Mouse (Mus musculus): ENCODE results near the gene Defb19.

The Defb19 gene

DNA sequence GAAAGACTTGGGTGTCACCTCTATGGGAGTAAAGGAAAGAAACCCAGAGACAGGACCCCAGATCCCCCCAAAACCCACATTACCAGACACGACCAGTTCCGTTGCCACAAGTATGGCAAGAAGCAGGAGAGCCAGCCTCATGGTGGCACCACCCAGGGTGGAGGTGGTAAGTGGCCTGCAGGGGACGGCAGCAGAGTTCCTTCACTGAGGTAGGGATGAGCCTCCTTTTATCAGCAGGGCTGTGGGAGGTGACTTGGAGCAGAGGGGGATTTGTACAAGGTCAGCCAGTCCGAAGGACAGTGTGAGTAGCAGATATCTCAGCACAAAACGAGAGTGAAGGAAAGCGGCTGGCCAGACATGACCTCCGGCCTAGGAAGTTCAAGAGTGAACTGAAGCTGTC, at the start of gene Defb19:
TSS of gene Defb19 (minus strand) at position 206 of the 400 bp plus-strand sequence.
- no peak for DNase-seq (ENCODE audit: low read depth)

DNA sequence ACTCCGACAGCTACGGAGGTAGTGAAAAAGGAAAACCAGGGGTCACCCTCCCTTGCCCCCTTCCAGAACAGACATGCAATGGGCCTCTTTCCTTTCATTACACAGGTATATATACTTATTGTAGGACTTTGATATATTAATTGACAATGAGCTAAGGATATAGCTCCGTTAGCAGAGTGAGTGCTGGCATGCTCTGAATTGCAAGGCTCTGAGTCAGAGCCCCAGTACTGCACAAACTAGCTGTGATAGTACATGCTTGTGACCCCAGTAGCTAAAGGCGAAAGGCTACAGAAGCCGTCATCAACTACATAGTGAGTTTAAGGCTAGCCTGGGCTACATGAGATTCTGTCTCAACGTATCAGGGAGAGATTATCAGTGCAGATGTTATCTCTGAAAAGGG, 49.8 kb upstream of the Defb19 start:
- no peak for DNase-seq (ENCODE audit: low read depth)

DNA sequence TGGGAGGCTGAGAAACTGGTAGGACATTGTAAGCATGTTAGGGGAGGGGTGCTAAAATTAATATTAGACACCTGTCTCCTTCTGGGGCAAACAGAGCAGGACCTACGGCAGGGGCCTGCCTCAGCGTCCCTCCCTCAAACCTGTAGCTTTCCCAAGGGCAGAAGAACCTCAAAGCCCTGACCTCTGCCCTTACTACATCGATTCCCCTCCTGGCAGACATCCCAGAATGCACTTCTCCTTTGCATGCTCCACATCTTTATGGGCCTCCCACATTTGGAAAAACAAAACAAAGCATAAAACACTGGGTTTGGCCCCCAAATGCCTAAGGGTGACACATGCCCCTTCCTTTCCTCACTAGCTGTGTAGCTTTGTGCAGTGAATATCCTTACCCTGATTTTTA, 49.1 kb upstream of the Defb19 start:
- DNase-seq (ENCODE audit: low read depth) = no peak

DNA sequence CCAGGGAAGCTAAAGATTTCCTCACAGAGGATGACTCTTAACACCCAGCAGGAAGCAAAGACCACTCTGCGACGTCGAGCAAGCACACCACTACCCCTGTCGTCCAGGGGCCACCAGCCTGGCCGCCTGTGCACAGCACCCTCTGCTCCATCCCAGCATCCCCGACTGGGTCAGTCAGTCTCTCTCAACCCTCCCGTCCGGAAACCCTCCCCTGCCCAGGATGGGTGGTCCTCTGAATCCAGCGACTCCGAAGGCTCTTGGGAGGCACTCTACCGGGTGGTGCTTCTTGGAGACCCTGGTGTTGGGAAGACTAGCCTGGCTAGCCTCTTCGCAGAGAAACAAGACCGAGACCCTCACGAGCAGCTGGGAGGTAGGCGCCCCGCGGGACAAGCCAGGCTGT, 48.0 kb upstream of the Defb19 start:
- no peak for DNase-seq (ENCODE audit: low read depth)

DNA sequence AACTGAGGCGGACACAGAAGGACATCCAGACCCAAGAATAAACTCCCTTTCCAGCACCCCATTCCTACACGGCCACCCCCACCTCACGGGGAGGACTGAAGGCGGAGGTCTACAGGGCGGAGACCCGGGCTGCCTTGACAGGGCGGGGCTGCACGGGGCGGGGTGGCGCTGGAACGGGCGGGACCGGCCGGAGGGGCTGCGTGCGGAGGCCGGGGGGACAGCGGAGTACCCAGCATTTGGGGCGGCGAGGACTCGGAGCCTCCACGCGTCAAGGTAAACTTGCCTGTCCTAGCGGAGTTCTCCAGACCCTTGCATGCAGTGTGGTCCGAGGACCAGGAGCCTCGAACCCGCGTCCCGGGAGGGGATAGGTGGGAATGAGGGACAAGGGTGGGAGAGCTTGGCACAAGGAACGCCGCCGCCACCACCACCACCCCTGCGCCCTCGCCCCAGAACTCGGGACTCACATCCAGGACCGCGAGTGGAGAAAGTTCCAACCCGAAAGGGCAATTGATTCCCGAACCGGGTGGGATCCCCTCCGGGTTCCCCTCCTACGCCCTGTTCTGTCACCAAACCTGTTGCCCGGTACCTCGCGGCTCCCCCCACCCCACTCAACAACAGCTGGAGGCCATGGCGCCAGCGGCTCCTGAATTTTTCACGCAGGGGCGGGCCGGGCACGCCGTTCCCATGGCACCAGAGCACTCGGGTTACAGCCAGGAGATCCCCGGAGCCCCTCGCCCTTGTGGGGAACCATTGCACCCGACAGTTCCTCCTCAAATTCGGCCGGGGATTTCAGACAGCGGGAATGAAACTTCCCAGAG, 46.9 kb upstream of the Defb19 start, which contains the start of gene Rem1:
TSS of gene Rem1 (plus strand) at position 178 of the 818 bp plus-strand sequence.
- no peak for DNase-seq (ENCODE audit: low read depth)

DNA sequence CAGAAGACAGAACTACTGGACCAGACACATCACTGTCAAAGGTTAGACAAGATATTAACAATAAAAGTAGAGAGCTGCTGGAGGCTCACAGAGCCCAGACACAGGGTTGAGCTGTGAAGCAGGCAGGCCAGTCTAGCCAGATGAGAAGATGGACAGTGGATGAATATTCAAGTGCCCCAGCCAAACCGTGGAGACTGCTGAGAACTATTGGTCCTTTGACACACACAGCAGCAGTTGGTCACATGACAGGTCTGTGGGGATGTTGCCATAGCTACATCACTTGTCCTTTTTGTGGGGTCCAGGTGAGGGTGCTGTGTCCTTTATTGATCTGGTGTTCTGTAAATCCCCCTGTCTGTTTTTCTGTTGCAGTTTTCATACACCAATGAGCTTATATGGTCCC, 45.1 kb upstream of the Defb19 start:
- DNase-seq (ENCODE audit: low read depth) = no peak

DNA sequence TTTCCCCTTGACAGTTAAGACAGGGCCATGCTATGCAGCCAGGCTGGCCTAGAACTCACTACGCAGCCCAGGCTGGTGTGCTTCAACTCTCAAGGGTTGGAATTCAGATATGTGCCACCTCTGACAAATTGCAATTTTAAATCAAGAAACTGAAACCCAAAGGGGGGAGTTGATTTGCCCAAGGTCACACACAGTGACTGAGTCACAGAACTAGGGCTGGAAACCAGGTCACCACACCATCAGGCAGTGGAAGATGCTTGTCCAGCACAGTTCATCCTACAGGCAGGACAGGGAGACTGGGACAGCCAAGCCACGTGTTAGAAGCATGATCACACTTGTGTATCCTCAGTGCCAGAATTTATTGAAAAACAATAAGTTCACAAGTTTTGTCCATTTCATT, 44.5 kb upstream of the Defb19 start:
- no peak for DNase-seq (ENCODE audit: low read depth)

DNA sequence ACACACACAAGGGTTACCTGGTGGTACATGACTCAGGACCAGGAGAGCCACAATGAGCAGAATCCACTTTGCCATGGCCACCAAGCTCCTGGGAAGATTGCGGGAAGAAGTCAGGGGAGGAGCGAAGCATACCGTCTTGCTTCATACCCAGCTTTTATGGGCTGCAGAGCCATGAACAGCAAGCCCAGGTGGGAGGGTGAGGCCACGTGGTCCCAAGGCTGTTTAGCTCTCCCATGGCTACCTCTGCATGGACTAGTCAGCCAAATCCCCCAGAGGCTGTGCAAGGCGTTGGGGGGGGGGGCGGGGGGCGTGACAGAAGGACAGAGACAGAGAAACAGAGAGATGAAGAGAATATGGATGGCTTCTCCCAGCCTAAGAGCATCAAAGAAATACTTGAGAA, 42.8 kb upstream of the Defb19 start, which contains the start of gene Defb25:
TSS of gene Defb25 (minus strand) at position 101 of the 400 bp plus-strand sequence.
- DNase-seq (ENCODE audit: low read depth) = no peak

DNA sequence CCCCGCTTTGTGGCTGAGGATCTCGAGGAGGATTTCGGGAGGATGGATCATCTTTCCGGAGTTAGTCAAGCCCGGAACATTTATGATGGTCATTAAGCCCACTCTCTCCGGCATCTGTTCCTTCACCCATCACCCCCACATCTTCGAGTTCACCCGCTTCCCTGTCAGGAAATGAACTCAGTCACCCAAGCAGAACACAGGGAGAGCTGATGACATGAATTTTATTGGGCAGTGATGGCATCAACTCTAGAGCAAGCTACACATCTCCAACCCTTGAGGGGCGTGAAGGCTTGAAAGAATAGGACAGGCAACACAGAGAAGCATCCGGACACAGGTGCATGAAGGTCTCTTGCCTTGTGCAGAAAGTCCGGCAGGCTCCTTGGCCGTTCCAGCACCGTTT, 42.0 kb upstream of the Defb19 start:
- no peak for DNase-seq (ENCODE audit: low read depth)

DNA sequence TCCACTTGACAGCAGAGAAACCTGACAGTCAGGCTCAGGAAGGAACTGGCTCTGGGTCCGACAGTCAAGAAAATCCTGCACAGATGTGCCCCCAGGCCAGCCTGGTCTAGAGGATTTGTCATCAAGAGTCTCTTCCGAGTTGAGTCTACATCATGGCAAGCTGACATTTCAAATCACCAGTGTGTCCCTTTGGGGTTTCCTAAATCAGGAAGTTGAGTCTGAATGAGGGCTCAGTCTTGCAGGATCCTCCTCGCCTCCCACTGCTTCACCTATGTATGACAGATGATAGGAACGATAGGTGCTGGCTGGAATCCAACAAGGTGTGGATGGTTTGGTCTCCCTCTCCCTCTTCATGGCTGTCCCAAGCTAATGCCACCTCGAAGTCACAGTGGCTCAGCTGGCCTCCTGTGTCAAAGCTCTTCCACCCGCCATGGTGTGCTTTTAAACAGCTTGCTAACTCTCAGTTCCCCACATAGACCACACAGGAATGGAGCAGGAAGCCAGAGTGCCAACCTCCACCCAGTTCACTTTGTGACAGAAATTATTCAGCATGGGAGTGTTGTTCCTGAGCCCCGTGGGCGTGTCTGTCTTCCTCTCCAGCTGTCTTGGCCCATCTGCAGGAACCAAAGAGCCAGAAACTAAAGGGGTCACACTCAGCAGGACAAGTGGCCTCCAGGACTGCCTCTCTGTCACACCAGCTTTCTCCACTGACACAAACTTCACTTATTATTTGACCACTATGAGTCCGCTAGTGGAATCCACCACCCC, 40.4 kb upstream of the Defb19 start:
- DNase-seq (ENCODE audit: low read depth) = peak; percentile 19

DNA sequence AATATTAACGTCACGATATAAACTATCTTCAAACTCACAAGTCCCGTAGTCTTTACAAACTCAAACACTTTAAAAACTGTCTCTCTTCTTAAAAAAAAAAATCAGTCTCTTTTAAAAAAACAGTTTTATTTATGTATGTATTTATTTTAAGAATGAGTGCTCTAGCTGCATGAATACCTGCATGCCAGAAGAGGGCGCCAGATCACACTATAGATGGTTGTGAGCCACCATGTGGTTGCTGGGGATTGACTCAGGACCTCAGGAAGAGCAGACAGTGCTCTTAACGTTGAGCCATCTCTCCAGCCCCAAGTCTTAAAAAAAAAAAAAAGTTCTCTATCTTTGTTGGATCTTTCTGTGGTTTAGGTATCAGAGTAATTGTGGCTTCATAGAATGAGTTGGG, 37.3 kb upstream of the Defb19 start:
- peak; percentile 63 for DNase-seq (ENCODE audit: low read depth)

DNA sequence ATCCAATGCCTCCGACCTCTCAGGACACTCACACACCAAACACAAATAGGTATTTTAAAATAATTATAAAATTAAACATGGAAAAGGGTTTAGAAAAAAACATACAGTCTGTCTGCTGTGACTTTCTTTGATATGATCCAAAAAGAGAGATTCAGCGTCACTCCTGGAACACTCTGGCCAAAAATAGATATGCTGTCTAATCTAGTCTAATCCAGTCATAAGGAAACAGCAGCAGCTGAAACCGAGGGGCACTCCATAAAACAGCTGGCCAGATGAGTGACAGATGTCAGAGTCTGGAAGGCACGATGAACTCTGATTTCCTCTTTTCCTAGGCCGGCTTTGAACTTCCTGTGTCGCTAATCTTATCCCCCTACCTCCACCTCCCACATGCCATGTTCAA, 36.4 kb upstream of the Defb19 start:
- no peak for DNase-seq (ENCODE audit: low read depth)

DNA sequence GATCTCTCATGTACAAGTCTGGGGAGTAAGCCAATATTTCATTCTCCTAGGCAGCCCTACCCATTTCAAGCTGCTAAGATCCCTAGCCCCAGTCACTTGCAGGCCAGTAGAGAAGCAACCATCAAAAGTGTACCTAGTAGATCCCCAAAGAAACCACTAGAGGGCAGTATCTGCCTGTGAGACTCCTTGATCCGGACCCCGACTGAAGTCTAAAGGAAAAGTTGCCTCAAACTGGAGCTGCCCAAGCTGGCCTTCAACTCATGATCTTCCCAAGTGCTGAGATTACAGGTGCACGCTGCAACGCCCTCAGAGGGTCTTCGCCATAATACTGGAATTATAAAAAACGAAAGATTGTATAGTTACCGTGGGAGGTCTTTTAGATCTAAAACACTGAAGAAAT, 35.5 kb upstream of the Defb19 start:
- DNase-seq (ENCODE audit: low read depth) = peak; percentile 83

DNA sequence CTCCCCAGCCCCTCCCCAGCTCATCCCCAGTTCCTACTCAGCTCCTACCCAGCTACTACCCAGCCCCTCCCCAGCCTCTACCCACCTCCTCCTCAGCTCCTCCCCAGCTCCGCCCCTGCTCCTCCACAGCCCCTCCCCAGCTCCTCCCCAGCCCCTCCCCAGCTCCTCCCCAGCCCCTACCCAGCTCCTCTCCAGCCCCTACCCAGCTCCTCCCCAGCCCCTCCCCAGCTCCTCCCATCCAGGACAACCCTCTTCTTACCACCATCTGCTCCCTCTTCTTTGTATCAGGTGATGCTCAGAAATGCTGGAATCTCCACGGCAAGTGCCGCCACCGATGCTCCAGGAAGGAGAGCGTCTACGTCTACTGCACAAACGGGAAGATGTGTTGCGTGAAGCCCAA, 32.1 kb upstream of the Defb19 start:
- DNase-seq (ENCODE audit: low read depth) = no peak

DNA sequence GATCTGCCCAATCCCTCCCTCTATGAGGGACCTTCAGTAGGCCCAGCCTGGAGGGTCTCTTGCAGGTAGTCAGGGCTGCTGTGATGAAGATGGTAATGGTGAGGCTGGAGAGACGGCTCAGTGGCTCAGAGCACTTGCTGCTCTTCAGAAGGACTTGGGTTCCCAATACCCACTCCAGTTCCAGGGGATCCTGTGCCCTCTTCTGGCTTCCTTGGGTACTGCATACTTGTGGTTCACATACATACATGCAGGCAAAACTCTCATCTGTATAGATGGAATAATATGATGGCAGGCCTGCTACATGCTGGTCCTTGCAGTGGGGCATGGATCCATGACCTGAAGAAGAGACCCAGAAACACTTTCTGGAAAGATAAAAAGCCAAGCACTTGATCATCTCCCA, 28.6 kb upstream of the Defb19 start:
- no peak for DNase-seq (ENCODE audit: low read depth)

DNA sequence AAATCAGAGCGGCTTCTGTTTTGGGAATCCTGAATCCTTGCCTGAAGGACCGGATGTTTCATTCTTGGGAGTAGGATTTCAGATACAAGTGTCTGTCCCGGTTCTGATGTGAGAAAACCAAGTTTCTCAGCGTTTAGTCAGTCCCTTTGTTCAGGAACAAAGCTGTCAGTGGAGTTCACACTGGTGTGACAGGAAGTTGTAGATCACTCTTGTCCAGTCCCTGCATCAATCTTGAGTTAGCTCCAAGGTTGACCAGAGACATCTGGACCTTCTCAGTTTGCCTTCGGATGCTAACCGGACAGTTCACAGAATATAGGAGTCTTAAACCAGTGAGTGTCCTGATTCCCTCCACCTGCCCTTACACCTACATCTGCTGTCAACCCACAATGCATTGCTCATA, 27.6 kb upstream of the Defb19 start:
- DNase-seq (ENCODE audit: low read depth) = no peak

DNA sequence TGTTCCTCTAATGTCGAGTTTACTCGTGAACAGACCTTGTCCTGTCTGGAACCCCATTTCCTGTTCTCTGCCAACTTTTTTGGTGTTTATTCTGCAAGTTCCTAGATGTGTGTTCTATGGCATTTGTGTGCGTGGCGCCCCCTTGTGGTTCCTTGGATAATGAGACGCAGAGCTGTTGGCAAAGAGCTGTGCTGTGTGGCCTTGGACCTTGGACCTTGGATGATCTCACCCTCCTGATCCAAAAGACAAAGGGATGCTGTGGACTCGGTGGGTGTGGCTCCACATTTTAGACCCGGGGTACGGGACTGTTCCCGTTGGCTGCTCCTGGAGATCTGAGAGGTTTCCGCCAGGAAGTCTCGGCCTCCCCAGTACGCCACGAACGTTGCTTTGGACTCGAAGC, 23.9 kb upstream of the Defb19 start, which contains the start of gene Defb36:
TSS of gene Defb36 (plus strand) at position 271 of the 400 bp plus-strand sequence.
- peak; percentile 37 for DNase-seq (ENCODE audit: low read depth)

DNA sequence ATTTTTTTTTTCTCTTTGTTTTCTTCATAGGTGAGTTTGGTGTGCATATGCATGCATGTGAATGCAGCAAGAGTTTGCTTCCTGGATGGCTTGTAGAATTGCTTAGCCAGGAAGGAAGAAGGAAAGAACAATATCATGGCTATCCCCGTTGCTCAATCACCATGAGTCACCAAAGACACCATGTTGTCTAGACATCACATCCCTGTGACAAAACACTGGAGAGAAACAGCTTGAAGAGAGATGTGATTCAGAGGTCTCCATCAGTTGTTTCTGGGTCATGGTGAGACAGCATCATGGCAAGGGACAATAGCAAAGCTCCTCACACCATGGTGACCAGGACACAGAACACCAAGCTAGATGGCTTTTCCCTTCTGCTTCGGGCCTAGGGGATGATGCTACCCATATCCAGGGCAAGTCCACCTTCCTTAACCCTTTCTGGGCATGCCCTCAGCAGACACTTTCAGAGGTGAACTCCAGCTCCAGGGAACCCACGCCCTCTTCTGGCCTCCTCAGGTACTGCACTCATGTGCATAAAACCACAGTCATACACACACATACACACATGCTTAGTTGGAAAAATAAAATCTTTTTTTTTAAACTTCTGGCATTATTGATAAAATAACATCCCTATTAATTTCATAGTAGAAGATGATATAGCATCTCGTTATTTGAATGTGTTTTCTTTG, 21.3 kb upstream of the Defb19 start:
- DNase-seq (ENCODE audit: low read depth) = peak; percentile 80

DNA sequence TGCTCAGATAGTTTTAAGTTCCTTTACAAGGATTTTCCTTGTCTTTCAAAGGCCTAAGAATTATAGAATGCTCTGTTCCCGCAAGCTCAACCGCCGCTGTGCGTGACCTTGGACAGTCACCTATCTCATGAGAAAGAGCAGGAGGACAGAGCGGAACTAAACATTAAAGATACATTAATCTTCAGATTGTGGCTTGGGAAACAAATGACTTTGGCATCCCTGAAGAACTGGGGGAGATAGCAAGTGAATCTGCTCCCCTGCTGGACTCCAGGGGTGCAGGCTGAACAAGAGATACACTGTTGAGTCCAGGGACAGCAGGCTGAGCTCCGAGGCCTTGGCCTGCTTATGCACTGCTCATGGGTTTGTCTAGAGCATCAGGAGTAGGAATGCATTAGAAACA, 20.0 kb upstream of the Defb19 start:
- no peak for DNase-seq (ENCODE audit: low read depth)

DNA sequence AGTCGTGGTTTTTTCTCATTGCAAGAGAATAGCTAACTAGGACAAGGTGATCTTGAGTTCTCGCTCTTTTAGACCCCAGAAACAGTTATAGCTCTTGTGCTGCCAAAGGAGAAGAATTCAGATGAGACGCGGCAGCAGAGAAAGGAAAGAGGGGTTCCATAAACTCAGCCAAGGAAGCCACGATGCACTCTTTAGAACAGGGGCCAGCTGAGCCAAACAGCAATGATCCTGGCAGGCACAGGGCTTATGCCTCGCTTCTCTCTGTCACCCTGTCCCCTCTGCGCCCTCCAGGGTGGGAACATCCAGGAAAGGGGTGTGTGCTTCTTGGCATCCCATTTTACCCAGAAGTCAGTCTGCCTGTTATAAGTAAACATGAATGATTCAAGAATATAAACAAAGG, 19.2 kb upstream of the Defb19 start, which contains the start of gene Defb45:
TSS of gene Defb45 (minus strand) at position 101 of the 400 bp plus-strand sequence.
- DNase-seq (ENCODE audit: low read depth) = no peak

DNA sequence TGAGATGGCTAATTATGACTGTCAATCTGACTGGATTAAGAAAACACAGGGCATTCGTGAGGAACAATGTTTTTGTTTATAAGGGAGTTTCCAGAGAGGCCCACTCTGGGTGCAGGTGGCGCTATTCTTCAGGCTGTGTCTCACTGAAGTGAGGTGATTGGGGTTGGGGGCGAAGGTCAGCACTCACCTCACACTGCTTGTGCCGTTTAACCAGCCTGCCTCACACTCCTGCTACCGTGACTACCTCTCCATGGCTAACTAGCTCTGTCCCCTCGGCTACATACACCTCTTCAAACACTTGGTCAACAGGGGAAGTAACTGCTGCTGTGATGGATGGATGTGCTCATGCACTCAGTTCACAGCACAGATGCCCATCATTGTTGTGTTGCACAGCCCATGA, 8.9 kb upstream of the Defb19 start:
- no peak for DNase-seq (ENCODE audit: low read depth)

DNA sequence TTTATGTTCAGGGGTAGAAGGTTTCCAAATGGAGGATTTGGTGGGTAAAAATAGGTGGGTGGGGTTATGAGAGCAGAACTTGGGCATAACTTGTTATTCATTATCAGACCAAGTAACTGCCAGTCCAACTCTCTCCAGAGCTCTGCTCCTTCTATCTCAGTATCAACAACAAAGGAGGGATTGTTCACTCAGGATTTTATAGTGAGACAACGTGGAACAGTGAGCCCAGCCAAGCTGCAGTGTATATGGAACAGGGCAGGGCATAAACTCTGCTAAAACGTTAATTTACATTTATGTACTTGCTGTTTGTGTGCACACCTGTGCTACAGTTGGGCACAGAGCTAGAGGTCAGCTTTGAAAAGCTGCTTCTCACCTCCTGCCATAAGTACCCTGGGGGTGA, 8.3 kb upstream of the Defb19 start:
- DNase-seq (ENCODE audit: low read depth) = no peak

All from 416B (cell line).